Mouse (Mus musculus) heart, embryonic 13.5 days (tissue): ENCODE measurements around the gene Map3k4. TPM values are rescaled to one million over a fixed set of nuclear protein-coding genes. Genes with fewer than 3 reads are reported as not detected.
"Not testable (repeated sequence)": the region's sequence is repeated elsewhere in the genome, so short reads cannot be mapped to it uniquely, and the experiment has no call there.

Experiments used
- ATAC-seq: fragments of 200-750 bp; cut with Nextera tagmentation; 2 replicates; pipeline ENCODE4 v1.8.0; 2017; ENCODE audit warnings: moderate TSS enrichment; ENCODE audit not compliant: insufficient number of reproducible peaks, low FRiP score, low TSS enrichment; ENCODE audit errors: extremely low read depth
- H3K27ac ChIP-seq: fragments of 300-500 bp; sonication (generic); replicated peaks from 2 replicates; pipeline ENCODE4 v1.5.1; 2015; ENCODE audit warnings: moderate library complexity, mild to moderate bottlenecking, inconsistent platforms
- H3K27me3 ChIP-seq: fragments of 300-500 bp; sonication (generic); replicated peaks from 2 replicates; pipeline ENCODE4 v1.6.1; 2015; ENCODE audit warnings: mild to moderate bottlenecking, inconsistent platforms
- H3K36me3 ChIP-seq: fragments of 300-500 bp; sonication (generic); 2 replicates; pipeline ENCODE4 v1.6.1; 2015; ENCODE audit warnings: mild to moderate bottlenecking, inconsistent platforms
- H3K4me1 ChIP-seq: fragments of 300-500 bp; sonication (generic); 2 replicates; pipeline ENCODE4 v1.6.1; 2015; ENCODE audit warnings: inconsistent platforms
- H3K4me2 ChIP-seq: fragments of 300-500 bp; sonication (generic); 2 replicates; pipeline ENCODE4 v1.6.1; 2015; ENCODE audit warnings: inconsistent platforms, mild to moderate bottlenecking, moderate library complexity
- H3K4me3 ChIP-seq: fragments of 300-500 bp; sonication (generic); 2 replicates; pipeline ENCODE4 v1.5.1; 2015; ENCODE audit warnings: moderate library complexity, mild to moderate bottlenecking, inconsistent platforms
- H3K9ac ChIP-seq: fragments of 300-500 bp; sonication (generic); 2 replicates; pipeline ENCODE4 v1.6.1; 2015; ENCODE audit warnings: inconsistent platforms, mild to moderate bottlenecking, moderate library complexity
- H3K9me3 ChIP-seq: fragments of 300-500 bp; sonication (generic); 2 replicates; pipeline ENCODE4 v1.6.1; 2016; ENCODE audit warnings: inconsistent platforms
- WGBS: fragments of 180-500 bp; shearing (Covaris S2); methylation state at CpG from one replicate; pipeline ENCODE4 v1.1.7; 2015; ENCODE audit warnings: mixed read lengths; 5-methylcytosine and 5-hydroxymethylcytosine counted together
- polyA plus RNA-seq: library from polyadenylated mRNA; unstranded; fragments of >200 nt; fragmentation: Nextera tagmentation; extraction: Ambion mirVana; gene quantifications from 2 replicates; pipeline ENCODE4 v1.2.1, GENCODE M21; 2015

Map3k4 gene
- polyA plus RNA-seq, 1 experiment from 2014 or later, result 31.8 TPM

DNA sequence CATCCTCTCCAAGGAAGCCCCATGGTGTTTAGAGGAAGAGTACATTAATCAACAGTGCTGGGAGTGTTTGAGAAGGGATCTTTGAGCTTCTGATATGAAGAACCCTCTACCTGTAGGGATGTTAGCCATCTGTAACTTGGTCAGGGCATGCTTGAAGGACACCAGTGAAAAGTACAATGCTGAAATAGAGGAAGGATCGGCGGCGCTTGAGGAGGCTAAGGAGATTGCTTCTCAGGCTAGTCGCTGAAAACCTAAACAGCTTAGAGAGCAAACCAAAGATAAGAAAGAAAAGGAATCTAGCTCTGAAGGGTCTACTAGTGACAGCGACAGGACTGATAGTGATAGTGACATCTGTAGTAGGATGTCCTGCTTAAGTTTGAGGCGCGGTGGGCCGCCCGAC, 68.0 kb downstream of the Map3k4 start:
- Histone ChIP-seq H3K27me3 (no peaks in the 10 kb centered on the region), H3K4me1 (no peaks in the 10 kb centered on the region), H3K27ac (no peak overlapping the region), H3K9ac (no peak overlapping the region), H3K4me2 (no peak overlapping the region), H3K4me3 (no peak overlapping the region), H3K36me3 (peaks cover 92% of the 10 kb centered on the region), H3K9me3 (peaks cover 12% of the 10 kb centered on the region)
- ATAC-seq, result no peak
- WGBS, result 85% methylated on average over 9 of the region's 9 CpGs

- H3K4me3 ChIP-seq, result no peak overlapping the region
- H3K36me3 ChIP-seq, result peaks cover 89% of the 10 kb centered on the region
- H3K27ac ChIP-seq, result no peak overlapping the region
- H3K4me1 ChIP-seq, result no peaks in the 10 kb centered on the region
- no peak for ATAC-seq
- 93% methylated on average over 19 of the region's 19 CpGs for WGBS
- H3K27me3 ChIP-seq, result no peaks in the 10 kb centered on the region
- no peak overlapping the region for H3K4me2 ChIP-seq
- H3K9me3 ChIP-seq, result peaks cover 12% of the 10 kb centered on the region
- no peak overlapping the region for H3K9ac ChIP-seq
These were observed 68.7 kb downstream of the Map3k4 start for GRCm38 (mm10) chr17:12249783-12250504.

DNA sequence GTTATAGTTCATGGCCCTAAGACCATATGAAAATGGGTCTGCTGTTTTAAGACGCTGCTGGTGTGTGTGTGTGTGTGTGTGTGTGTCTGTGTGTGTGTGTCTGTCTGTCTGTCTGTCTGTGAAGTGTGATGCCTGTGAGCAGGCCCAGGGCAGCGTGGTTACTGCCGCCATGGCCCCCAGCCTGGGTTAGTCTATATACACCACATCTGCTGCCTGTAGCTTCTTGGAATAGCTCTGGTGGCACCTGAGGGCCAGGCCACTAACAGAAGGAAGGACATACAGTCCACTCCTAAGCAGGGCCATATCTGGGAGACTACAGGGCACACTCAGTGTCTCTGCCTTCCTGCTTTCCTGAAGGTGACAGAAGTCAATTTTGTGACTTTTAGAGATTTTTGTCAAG, 77.9 kb downstream of the Map3k4 start:
- peaks cover 90% of the 10 kb centered on the region for H3K36me3 ChIP-seq
- 90% methylated on average over 3 of the region's 3 CpGs for WGBS

GRCm38 (mm10) chr17:12232724-12233123, 85.9 kb downstream of the Map3k4 start:
- Histone ChIP-seq H3K4me1 (no peaks in the 10 kb centered on the region), H3K4me2 (no peak overlapping the region), H3K9ac (no peak overlapping the region), H3K36me3 (peaks cover 96% of the 10 kb centered on the region), H3K9me3 (no peaks in the 10 kb centered on the region), H3K27me3 (no peaks in the 10 kb centered on the region), H3K27ac (no peak overlapping the region), H3K4me3 (no peak overlapping the region)
- WGBS, result 93% methylated on average over 6 of the region's 6 CpGs
- ATAC-seq, result no peak

More for the DNA sequence above, 77.9 kb downstream of the Map3k4 start:
- Histone ChIP-seq H3K9ac (no peak overlapping the region), H3K4me3 (no peak overlapping the region), H3K27ac (no peak overlapping the region), H3K9me3 (no peaks in the 10 kb centered on the region), H3K4me1 (no peaks in the 10 kb centered on the region), H3K4me2 (no peak overlapping the region), H3K27me3 (no peaks in the 10 kb centered on the region)
- ATAC-seq, result no peak

DNA sequence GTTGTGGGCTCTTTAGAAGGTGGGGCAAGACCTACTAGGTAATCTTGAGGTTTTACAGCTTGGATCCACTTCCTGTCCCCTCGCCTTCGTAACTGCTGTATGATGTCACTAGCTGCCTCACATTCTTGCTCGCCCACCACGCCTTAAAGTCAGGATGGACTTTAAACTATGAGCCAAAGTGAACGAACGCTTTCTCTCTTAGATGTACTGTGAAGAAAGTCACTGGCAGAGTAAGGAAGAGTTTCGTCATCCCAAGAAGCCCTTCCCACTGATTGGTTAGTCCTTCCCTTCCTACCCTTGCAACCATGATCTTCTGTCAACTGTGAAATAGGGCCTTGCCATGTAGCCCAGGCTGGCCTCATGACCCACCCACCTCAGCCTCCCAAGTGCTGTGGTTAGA, 87.5 kb downstream of the Map3k4 start:
- Histone ChIP-seq H3K4me2 (no peak overlapping the region), H3K4me3 (no peak overlapping the region), H3K27ac (no peak overlapping the region), H3K4me1 (no peaks in the 10 kb centered on the region), H3K9me3 (no peaks in the 10 kb centered on the region), H3K36me3 (peaks cover 97% of the 10 kb centered on the region), H3K27me3 (no peaks in the 10 kb centered on the region), H3K9ac (no peak overlapping the region)
- WGBS, result 83% methylated on average over 7 of the region's 7 CpGs
- no peak for ATAC-seq

- Histone ChIP-seq H3K9me3 (no peaks in the 10 kb centered on the region), H3K27ac (no peak overlapping the region), H3K27me3 (no peaks in the 10 kb centered on the region), H3K36me3 (peaks cover 91% of the 10 kb centered on the region), H3K4me3 (no peak overlapping the region), H3K9ac (no peak overlapping the region), H3K4me1 (no peaks in the 10 kb centered on the region), H3K4me2 (no peak overlapping the region)
- 84% methylated on average over 6 of the region's 6 CpGs for WGBS
- ATAC-seq, result no peak
These were observed 88.4 kb downstream of the Map3k4 start for GRCm38 (mm10) chr17:12230167-12230566.

DNA sequence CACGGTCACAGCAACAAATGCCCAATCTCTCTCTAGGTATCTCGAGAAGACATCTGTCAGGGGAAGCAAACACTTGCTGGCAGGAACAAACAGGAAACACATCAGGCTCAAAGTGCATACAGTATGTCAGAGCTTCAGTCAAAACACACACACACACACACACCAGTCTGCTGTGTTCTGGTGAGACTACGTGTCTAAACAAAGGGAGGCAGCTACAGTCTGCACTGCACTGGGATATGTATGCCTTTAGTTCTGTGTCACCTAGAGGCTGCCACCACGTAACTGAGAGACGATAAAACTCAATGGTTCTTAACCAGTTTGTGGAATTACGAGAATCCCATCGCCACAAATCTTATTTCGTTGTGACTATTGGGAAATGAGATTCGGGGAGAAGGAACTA, 88.8 kb downstream of the Map3k4 start:
- Histone ChIP-seq H3K27ac (no peak overlapping the region), H3K27me3 (no peaks in the 10 kb centered on the region), H3K4me2 (no peak overlapping the region), H3K9me3 (no peaks in the 10 kb centered on the region), H3K36me3 (peaks cover 90% of the 10 kb centered on the region), H3K4me3 (no peak overlapping the region), H3K4me1 (no peaks in the 10 kb centered on the region), H3K9ac (no peak overlapping the region)
- no peak for ATAC-seq
- WGBS, result 87% methylated on average over 9 of the region's 9 CpGs

- Histone ChIP-seq H3K4me3 (no peak overlapping the region), H3K4me2 (no peak overlapping the region), H3K9ac (no peak overlapping the region), H3K9me3 (no peaks in the 10 kb centered on the region), H3K4me1 (peaks cover 7% of the 10 kb centered on the region; the same call in 1 of the 2 replicates), H3K27me3 (no peaks in the 10 kb centered on the region), H3K27ac (no peak overlapping the region), H3K36me3 (peaks cover 89% of the 10 kb centered on the region)
- no peak for ATAC-seq
- 92% methylated on average over 7 of the region's 7 CpGs for WGBS
These were observed 90.1 kb downstream of the Map3k4 start for GRCm38 (mm10) chr17:12228471-12228870.

GRCm38 (mm10) chr17:12228001-12228400, 90.6 kb downstream of the Map3k4 start:
- Histone ChIP-seq H3K4me2 (no peak overlapping the region), H3K4me1 (peaks cover 7% of the 10 kb centered on the region; the same call in 1 of the 2 replicates), H3K36me3 (peaks cover 87% of the 10 kb centered on the region), H3K4me3 (no peak overlapping the region), H3K9ac (no peak overlapping the region), H3K27me3 (no peaks in the 10 kb centered on the region), H3K27ac (0 out of 2 replicates have a peak overlapping the region, but pooled peaks have one; percentile 15), H3K9me3 (no peaks in the 10 kb centered on the region)
- 66% methylated on average over 10 of the region's 10 CpGs for WGBS
- ATAC-seq, result no peak

GRCm38 (mm10) chr17:12226551-12226950, 92.0 kb downstream of the Map3k4 start:
- ATAC-seq, result no peak
- Histone ChIP-seq H3K9me3 (no peaks in the 10 kb centered on the region), H3K36me3 (peaks cover 83% of the 10 kb centered on the region), H3K9ac (no peak overlapping the region), H3K4me3 (no peak overlapping the region), H3K27me3 (no peaks in the 10 kb centered on the region), H3K27ac (no peak overlapping the region), H3K4me1 (peaks cover 7% of the 10 kb centered on the region; the same call in 1 of the 2 replicates), H3K4me2 (no peak overlapping the region)
- 66% methylated on average over 12 of the region's 12 CpGs for WGBS

DNA sequence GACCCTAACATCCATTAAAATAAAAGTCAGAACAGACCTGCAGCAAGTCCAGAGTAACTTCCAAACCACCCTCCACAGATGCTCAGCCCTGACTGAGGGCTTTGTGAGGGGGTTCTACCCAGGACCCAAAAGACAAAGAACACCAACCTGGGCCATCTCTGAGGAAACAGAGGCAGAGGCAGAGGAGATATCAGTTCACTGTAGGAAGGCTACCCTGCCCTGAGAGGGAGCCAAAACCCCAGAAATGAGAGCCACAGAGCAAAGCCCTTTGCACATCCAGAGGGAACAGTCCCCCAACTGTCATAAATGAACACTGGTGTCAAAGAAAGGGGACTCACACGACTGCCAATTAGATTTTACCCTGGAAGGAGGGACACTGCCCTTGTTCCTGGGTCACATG, 93.4 kb downstream of the Map3k4 start:
- whole genome bisulfite sequencing, result 80% methylated on average over 1 of the region's 1 CpGs
- Histone ChIP-seq H3K4me1 (peaks cover 7% of the 10 kb centered on the region; the same call in 1 of the 2 replicates), H3K27me3 (no peaks in the 10 kb centered on the region), H3K36me3 (peaks cover 81% of the 10 kb centered on the region), H3K27ac (no peak overlapping the region), H3K4me2 (no peak overlapping the region), H3K9ac (no peak overlapping the region), H3K4me3 (no peak overlapping the region), H3K9me3 (no peaks in the 10 kb centered on the region)
- ATAC-seq, result no peak; the same call in 1 of the 2 replicates

GRCm38 (mm10) chr17:12224551-12224950, 94.0 kb downstream of the Map3k4 start:
- H3K4me1 ChIP-seq, H3K9ac ChIP-seq, H3K9me3 ChIP-seq, ATAC-seq, H3K27ac ChIP-seq, H3K4me2 ChIP-seq, H3K4me3 ChIP-seq, H3K27me3 ChIP-seq: not testable (repeated sequence)
- H3K36me3 ChIP-seq, result peaks cover 81% of the 10 kb centered on the region
- 93% methylated on average over 6 of the region's 7 CpGs for WGBS
